Mouse (Mus musculus): ENCODE results near the gene Car15.

The Car15 gene

GRCm38 (mm10) chr16:17802456-17802838, 35.7 kb downstream of the Car15 start:
- no peak for DNase-seq (ENCODE audit: low read depth, low spot score)

GRCm38 (mm10) chr16:17801777-17802455, 36.2 kb downstream of the Car15 start:
- DNase-seq (ENCODE audit: low read depth, low spot score) = no peak

- no peak for DNase-seq (ENCODE audit: low read depth, low spot score)
These were observed 38.6 kb downstream of the Car15 start for GRCm38 (mm10) chr16:17799584-17799983.

GRCm38 (mm10) chr16:17798321-17799180, 39.6 kb downstream of the Car15 start:
- DNase-seq (ENCODE audit: low read depth, low spot score) = no peak

GRCm38 (mm10) chr16:17797812-17798311, 40.3 kb downstream of the Car15 start:
- DNase-seq (ENCODE audit: low read depth, low spot score) = no peak

- DNase-seq (ENCODE audit: low read depth, low spot score) = no peak
These were observed 41.0 kb downstream of the Car15 start, which contains the start of gene Scarf2 for GRCm38 (mm10) chr16:17796971-17797811. Scarf2 (plus strand) TSS chr16:17797282.

- no peak for DNase-seq (ENCODE audit: low read depth, low spot score)
These were observed 41.6 kb downstream of the Car15 start for GRCm38 (mm10) chr16:17796519-17796918.

- no peak for DNase-seq (ENCODE audit: low read depth, low spot score)
These were observed 42.5 kb downstream of the Car15 start for GRCm38 (mm10) chr16:17795643-17796042.

GRCm38 (mm10) chr16:17794047-17794446, 44.1 kb downstream of the Car15 start:
- DNase-seq (ENCODE audit: low read depth, low spot score) = no peak

GRCm38 (mm10) chr16:17792728-17793127, 45.4 kb downstream of the Car15 start:
- no peak for DNase-seq (ENCODE audit: low read depth, low spot score)

- DNase-seq (ENCODE audit: low read depth, low spot score) = no peak
These were observed 52.8 kb downstream of the Car15 start for GRCm38 (mm10) chr16:17785337-17785736.

Measured in retina, postnatal 7 days (tissue).